Mouse (Mus musculus): ENCODE data around the gene Epb41l1. TPM values are rescaled to one million over a fixed set of nuclear protein-coding genes. Genes with fewer than 3 reads are reported as not detected.
"Not testable (repeated sequence)": the region's sequence is repeated elsewhere in the genome, so short reads cannot be mapped to it uniquely, and the experiment has no call there.

Epb41l1 gene
- polyA plus RNA-seq, 1 experiment from 2014 or later = 3.1 TPM

DNA sequence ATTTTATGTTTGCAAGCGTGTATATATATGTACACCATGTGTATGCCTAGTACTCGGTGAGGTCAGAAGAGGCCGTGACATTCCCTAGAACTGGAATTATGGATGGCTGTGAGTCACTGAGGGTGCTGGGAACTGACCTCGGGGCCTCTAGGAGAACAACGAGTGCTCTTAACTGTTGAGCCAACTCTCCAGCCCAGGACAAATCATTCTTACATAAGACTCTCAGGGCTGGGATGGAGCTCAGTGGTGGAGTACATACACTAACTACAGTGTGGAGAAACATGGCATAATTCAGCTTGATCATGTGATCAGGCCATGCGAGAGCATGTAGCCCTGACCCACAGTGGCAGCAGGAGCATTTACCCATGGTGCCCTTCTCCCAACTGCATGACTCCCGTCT, 22.7 kb upstream of the Epb41l1 start:
- ATAC-seq (replicated peaks; ENCODE audit: low FRiP score) = no peak
- H3K36me3 ChIP-seq (ENCODE audit: control insufficient read depth, insufficient read depth, low read length) = no peaks in the 10 kb centered on the region
- H3K9me3 ChIP-seq (ENCODE audit: control insufficient read depth, low read length) = no peaks in the 10 kb centered on the region
- H3K9ac ChIP-seq (ENCODE audit: low read length) = no peak overlapping the region
- no peak overlapping the region for H3K4me3 ChIP-seq (ENCODE audit: low read depth, low read length)
- DNase-seq (ENCODE audit: low spot score) = no peak
- WGBS = 87% methylated on average over 7 of the region's 7 CpGs
- H3K27ac ChIP-seq (ENCODE audit: low read depth, low read length) = no peak overlapping the region
- no peaks in the 10 kb centered on the region for H3K27me3 ChIP-seq (ENCODE audit: control insufficient read depth, insufficient read depth, low read length)
- H3K4me1 ChIP-seq (replicated peaks; ENCODE audit: control insufficient read depth, insufficient read depth, low read length) = peaks cover 5% of the 10 kb centered on the region; the same call in 1 of the 2 replicates
- no peak overlapping the region for H3K4me2 ChIP-seq (ENCODE audit: low read depth, low read length, severe bottlenecking)

DNA sequence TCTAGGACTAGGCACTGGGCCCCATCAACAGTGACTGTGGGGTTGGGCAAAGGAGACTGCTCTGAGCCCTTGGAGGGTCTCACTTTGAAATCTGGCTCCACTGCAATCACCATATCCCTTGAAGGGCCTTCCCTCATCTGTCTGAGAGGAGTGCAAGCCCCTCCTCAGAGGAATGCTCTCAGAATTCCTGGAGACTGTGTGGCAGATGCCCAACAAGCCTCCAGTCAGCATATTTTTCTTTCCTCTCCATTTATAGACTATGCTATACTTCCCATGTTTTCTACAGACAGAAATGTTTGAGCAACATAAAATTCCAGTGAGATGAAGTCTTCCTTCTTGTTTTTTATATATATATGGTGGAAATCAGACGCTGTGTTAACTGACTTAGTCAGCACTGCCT, 21.2 kb upstream of the Epb41l1 start:
- H3K9ac ChIP-seq (ENCODE audit: low read length) = no peak overlapping the region
- WGBS = 82% methylated on average over 1 of the region's 1 CpGs

DNA sequence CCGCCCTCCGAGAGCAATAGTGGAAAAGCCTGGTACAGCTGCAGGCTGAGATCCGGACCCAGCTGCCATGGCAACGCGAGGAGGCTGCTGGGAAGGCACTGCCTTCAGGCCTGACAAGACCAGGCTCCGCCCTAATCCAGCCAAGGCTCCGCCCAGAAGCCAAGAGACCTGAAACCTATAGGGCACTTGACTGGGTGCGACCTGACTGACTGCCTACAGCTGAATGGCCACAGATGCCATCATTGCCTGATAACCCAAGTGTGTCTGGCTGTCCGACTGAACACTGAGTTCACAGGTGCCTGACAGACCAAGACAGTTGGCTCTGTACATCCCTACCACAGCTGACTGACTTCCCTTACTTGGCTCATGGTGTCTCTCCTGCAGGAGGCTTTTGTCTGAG, 19.4 kb upstream of the Epb41l1 start:
- Histone ChIP-seq H3K9ac (ENCODE audit: low read length) (0 out of 2 replicates have a peak overlapping the region, but pooled peaks have one; percentile 28), H3K9me3 (ENCODE audit: control insufficient read depth, low read length) (no peaks in the 10 kb centered on the region), H3K4me1 (replicated peaks; ENCODE audit: control insufficient read depth, insufficient read depth, low read length) (peaks cover 5% of the 10 kb centered on the region; the same call in 1 of the 2 replicates), H3K27me3 (ENCODE audit: control insufficient read depth, insufficient read depth, low read length) (no peaks in the 10 kb centered on the region), H3K4me2 (ENCODE audit: low read depth, low read length, severe bottlenecking) (peak overlapping the region; percentile 36; the same call in 1 of the 2 replicates), H3K4me3 (ENCODE audit: low read depth, low read length) (no peak overlapping the region; the same call in 1 of the 2 replicates), H3K27ac (ENCODE audit: low read depth, low read length) (no peak overlapping the region), H3K36me3 (ENCODE audit: control insufficient read depth, insufficient read depth, low read length) (no peaks in the 10 kb centered on the region)
- peak; percentile 88 for DNase-seq (ENCODE audit: low spot score)
- WGBS = 2% methylated on average over 9 of the region's 9 CpGs
- peak; percentile 88 for ATAC-seq (replicated peaks; ENCODE audit: low FRiP score)

More for the DNA sequence above, 21.2 kb upstream of the Epb41l1 start:
- Histone ChIP-seq H3K36me3 (ENCODE audit: control insufficient read depth, insufficient read depth, low read length) (no peaks in the 10 kb centered on the region), H3K9me3 (ENCODE audit: control insufficient read depth, low read length) (no peaks in the 10 kb centered on the region), H3K4me3 (ENCODE audit: low read depth, low read length) (no peak overlapping the region), H3K27ac (ENCODE audit: low read depth, low read length) (no peak overlapping the region), H3K4me2 (ENCODE audit: low read depth, low read length, severe bottlenecking) (no peak overlapping the region), H3K27me3 (ENCODE audit: control insufficient read depth, insufficient read depth, low read length) (no peaks in the 10 kb centered on the region), H3K4me1 (replicated peaks; ENCODE audit: control insufficient read depth, insufficient read depth, low read length) (peaks cover 5% of the 10 kb centered on the region; the same call in 1 of the 2 replicates)
- no peak for DNase-seq (ENCODE audit: low spot score)
- ATAC-seq (replicated peaks; ENCODE audit: low FRiP score) = no peak

DNA sequence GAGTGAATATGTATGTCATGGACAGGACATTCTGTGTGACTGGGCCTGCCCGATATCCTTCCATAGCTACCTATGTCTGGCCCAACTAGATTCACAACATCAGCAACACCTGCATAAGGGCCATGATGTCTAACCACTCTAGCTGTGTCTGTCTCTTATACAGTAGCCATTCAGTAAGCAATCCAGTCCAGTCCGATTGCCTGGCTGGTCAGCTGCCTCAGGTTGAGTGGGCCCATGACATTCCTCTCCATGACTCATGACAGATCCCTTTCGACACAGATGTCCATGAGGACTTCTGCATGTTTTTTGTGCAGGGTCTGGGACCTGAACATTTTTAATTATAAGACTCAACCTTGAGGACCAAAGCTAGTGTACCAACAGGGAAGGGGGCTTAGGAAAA, 18.7 kb upstream of the Epb41l1 start:
- DNase-seq (ENCODE audit: low spot score) = no peak
- no peak overlapping the region for H3K9ac ChIP-seq (ENCODE audit: low read length)
- WGBS = 94% methylated on average over 3 of the region's 3 CpGs
- no peaks in the 10 kb centered on the region for H3K36me3 ChIP-seq (ENCODE audit: control insufficient read depth, insufficient read depth, low read length)
- ATAC-seq (replicated peaks; ENCODE audit: low FRiP score) = no peak
- no peak overlapping the region for H3K4me3 ChIP-seq (ENCODE audit: low read depth, low read length)
- no peak overlapping the region for H3K4me2 ChIP-seq (ENCODE audit: low read depth, low read length, severe bottlenecking)
- no peak overlapping the region for H3K27ac ChIP-seq (ENCODE audit: low read depth, low read length)
- no peaks in the 10 kb centered on the region for H3K27me3 ChIP-seq (ENCODE audit: control insufficient read depth, insufficient read depth, low read length)
- no peaks in the 10 kb centered on the region for H3K9me3 ChIP-seq (ENCODE audit: control insufficient read depth, low read length)
- H3K4me1 ChIP-seq (replicated peaks; ENCODE audit: control insufficient read depth, insufficient read depth, low read length) = peaks cover 5% of the 10 kb centered on the region; the same call in 1 of the 2 replicates

DNA sequence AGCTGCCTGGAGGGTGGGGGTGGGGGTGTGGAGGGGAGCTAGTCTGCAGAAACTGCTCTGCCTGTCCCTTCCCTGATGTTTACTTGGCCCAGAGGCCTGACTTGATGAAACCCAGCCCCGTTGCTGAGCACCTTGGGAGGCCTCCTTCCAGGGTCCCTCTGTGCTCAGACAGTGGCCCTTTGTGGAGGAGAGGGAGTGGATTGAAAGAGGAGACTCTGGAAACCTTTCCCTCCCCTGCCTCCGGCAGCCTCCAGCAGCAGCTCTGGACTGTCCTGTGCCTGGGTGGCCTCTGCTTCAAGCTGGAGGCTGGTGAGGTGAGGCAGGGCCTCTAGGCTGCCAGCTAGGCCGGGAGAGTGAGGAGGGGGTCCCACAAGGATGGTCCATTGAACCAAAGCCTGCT, 13.7 kb upstream of the Epb41l1 start:
- H3K27ac ChIP-seq (ENCODE audit: low read depth, low read length) = no peak overlapping the region
- no peak overlapping the region for H3K4me2 ChIP-seq (ENCODE audit: low read depth, low read length, severe bottlenecking)
- ATAC-seq (replicated peaks; ENCODE audit: low FRiP score) (peak; percentile 46; the same call in 1 of the 2 replicates), DNase-seq (ENCODE audit: low spot score) (no peak)
- H3K9me3 ChIP-seq (ENCODE audit: control insufficient read depth, low read length) = no peaks in the 10 kb centered on the region
- no peaks in the 10 kb centered on the region; the same call in 1 of the 2 replicates for H3K4me1 ChIP-seq (replicated peaks; ENCODE audit: control insufficient read depth, insufficient read depth, low read length)
- no peaks in the 10 kb centered on the region for H3K36me3 ChIP-seq (ENCODE audit: control insufficient read depth, insufficient read depth, low read length)
- no peaks in the 10 kb centered on the region for H3K27me3 ChIP-seq (ENCODE audit: control insufficient read depth, insufficient read depth, low read length)
- peak overlapping the region; percentile 41 for H3K9ac ChIP-seq (ENCODE audit: low read length)
- H3K4me3 ChIP-seq (ENCODE audit: low read depth, low read length) = no peak overlapping the region
- 6% methylated on average over 3 of the region's 3 CpGs for WGBS

DNA sequence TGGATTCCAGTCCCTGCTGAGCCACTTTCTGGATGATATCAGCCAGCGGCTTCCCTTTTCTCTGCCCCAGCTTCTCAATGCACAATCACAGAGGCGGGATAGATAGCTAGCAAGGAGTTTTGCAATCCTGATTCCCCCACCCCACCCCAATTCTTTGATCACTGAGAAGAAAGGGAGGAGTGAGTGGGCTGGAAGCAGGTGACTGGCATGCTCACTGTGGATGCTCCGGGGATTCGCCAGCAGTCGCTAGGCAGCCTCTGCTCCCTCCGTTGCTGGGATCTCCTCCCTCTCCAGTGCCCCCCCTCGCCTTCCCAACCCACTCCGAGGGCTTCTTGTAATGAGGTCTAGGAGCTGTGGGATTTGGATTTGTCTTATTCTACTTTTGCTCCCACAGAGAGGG, 12.5 kb upstream of the Epb41l1 start:
- Histone ChIP-seq H3K9me3 (ENCODE audit: control insufficient read depth, low read length) (no peaks in the 10 kb centered on the region), H3K4me2 (ENCODE audit: low read depth, low read length, severe bottlenecking) (no peak overlapping the region), H3K4me3 (ENCODE audit: low read depth, low read length) (no peak overlapping the region), H3K9ac (ENCODE audit: low read length) (no peak overlapping the region), H3K36me3 (ENCODE audit: control insufficient read depth, insufficient read depth, low read length) (no peaks in the 10 kb centered on the region), H3K4me1 (replicated peaks; ENCODE audit: control insufficient read depth, insufficient read depth, low read length) (no peaks in the 10 kb centered on the region; the same call in 1 of the 2 replicates), H3K27me3 (ENCODE audit: control insufficient read depth, insufficient read depth, low read length) (no peaks in the 10 kb centered on the region), H3K27ac (ENCODE audit: low read depth, low read length) (no peak overlapping the region)
- WGBS = 35% methylated on average over 8 of the region's 8 CpGs
- no peak for ATAC-seq (replicated peaks; ENCODE audit: low FRiP score)
- no peak for DNase-seq (ENCODE audit: low spot score)

DNA sequence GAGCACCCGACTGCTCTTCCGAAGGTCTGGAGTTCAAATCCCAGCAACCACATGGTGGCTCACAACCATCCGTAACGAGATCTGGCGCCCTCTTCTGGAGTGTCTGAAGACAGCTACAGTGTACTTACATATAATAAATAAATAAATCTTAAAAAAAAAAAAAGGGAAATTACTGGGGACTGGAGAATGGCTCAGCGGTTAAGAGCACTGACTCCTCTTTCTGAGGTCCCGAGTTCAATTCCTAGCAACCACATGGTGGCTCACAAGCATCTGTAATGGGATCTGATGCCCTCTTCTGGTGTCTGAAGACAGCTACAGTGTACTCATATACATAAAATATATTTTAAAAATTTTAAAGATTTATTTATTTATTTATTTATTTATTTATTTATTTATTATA, 9.4 kb upstream of the Epb41l1 start:
- not testable (repeated sequence) for ATAC-seq (replicated peaks; ENCODE audit: low FRiP score); H3K4me3 ChIP-seq (ENCODE audit: low read depth, low read length); H3K9ac ChIP-seq (ENCODE audit: low read length); H3K9me3 ChIP-seq (ENCODE audit: control insufficient read depth, low read length); H3K36me3 ChIP-seq (ENCODE audit: control insufficient read depth, insufficient read depth, low read length); DNase-seq (ENCODE audit: low spot score); H3K4me2 ChIP-seq (ENCODE audit: low read depth, low read length, severe bottlenecking); H3K27me3 ChIP-seq (ENCODE audit: control insufficient read depth, insufficient read depth, low read length); H3K4me1 ChIP-seq (replicated peaks; ENCODE audit: control insufficient read depth, insufficient read depth, low read length); H3K27ac ChIP-seq (ENCODE audit: low read depth, low read length)
- whole genome bisulfite sequencing = 88% methylated on average over 4 of the region's 7 CpGs

DNA sequence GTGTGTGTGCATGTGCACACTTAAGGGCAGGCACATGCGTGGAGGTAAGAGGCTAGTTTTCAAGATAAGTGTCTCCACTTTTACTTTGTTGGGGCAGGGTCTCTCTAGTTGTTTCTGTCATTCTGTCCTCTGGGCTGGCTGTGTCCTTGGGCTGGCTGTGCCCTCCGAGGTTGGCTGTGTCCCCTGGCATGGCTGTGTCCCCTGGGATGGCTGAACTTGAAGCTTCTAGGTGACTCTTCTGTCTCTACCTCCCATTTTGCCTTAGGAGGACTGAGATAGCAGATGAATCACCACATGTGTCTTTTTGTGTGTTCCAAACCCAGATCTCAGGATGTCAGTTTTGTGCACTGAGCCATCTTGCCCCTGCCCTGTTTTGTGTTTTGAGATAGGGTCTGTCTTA, 5.7 kb upstream of the Epb41l1 start:
- WGBS = 75% methylated on average over 2 of the region's 2 CpGs
- ATAC-seq (replicated peaks; ENCODE audit: low FRiP score) = no peak
- H3K36me3 ChIP-seq (ENCODE audit: control insufficient read depth, insufficient read depth, low read length) = no peaks in the 10 kb centered on the region
- H3K4me3 ChIP-seq (ENCODE audit: low read depth, low read length) = no peak overlapping the region
- no peaks in the 10 kb centered on the region for H3K4me1 ChIP-seq (replicated peaks; ENCODE audit: control insufficient read depth, insufficient read depth, low read length)
- H3K27ac ChIP-seq (ENCODE audit: low read depth, low read length) = no peak overlapping the region
- H3K27me3 ChIP-seq (ENCODE audit: control insufficient read depth, insufficient read depth, low read length) = peaks cover 3% of the 10 kb centered on the region; the same call in 1 of the 2 replicates
- H3K4me2 ChIP-seq (ENCODE audit: low read depth, low read length, severe bottlenecking) = no peak overlapping the region
- H3K9me3 ChIP-seq (ENCODE audit: control insufficient read depth, low read length) = no peaks in the 10 kb centered on the region
- no peak for DNase-seq (ENCODE audit: low spot score)
- H3K9ac ChIP-seq (ENCODE audit: low read length) = no peak overlapping the region

DNA sequence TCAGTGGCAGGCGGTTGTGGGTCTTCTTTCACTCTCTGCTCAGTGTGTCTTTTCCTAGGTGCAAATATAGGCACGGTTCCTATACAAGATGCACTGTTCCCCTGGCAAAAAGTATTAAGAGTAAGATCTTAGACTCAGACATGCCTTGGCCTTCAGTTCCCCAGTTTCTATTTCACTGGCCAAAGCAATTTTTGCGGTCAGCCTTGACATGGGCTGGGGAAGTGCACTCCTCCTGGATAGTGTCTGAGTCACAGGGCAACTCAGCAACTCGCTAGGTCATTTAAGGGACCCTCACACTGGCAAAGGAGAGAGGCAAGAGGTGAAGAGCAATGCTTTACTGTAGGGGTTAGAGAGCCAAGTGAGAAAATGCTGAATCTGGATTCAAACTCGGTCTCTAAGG, 5.0 kb upstream of the Epb41l1 start:
- ATAC-seq (replicated peaks; ENCODE audit: low FRiP score) (no peak), DNase-seq (ENCODE audit: low spot score) (no peak)
- Histone ChIP-seq H3K36me3 (ENCODE audit: control insufficient read depth, insufficient read depth, low read length) (no peaks in the 10 kb centered on the region), H3K27ac (ENCODE audit: low read depth, low read length) (no peak overlapping the region), H3K4me3 (ENCODE audit: low read depth, low read length) (no peak overlapping the region), H3K4me2 (ENCODE audit: low read depth, low read length, severe bottlenecking) (no peak overlapping the region), H3K27me3 (ENCODE audit: control insufficient read depth, insufficient read depth, low read length) (peaks cover 10% of the 10 kb centered on the region), H3K9me3 (ENCODE audit: control insufficient read depth, low read length) (no peaks in the 10 kb centered on the region), H3K4me1 (replicated peaks; ENCODE audit: control insufficient read depth, insufficient read depth, low read length) (no peaks in the 10 kb centered on the region), H3K9ac (ENCODE audit: low read length) (no peak overlapping the region)
- WGBS = 72% methylated on average over 5 of the region's 5 CpGs

Data from forebrain, embryonic 11.5 days (tissue).